Mouse (Mus musculus): ENCODE measurements around the gene Maob.

The Maob gene

DNA sequence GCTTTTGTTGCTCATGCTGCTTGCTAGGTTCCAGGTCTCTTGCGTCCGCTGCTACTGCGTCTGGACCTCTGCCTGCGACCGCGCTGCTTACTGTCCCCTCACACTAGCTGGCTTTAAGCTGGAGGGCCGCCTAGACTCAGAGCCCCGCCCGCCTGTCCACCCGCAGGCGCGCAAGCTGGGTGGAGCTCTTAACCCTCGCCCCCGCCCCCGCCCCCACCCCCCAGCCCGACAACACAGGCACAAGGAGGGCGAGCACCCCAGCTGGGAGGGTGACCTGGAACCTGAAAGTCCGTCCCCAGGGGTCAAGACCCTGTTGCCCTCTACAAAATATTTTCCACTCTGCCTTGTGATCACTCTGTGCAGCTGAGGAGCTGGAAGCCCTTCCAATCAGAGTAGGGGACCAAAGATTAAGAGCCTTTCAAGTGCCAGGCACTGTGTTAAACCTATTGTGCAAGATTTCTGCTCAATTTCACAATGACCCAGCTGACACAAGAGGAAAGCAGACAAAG is at the start of gene Maob:
TSS of gene Maob (minus strand) at position 106 of the 509 bp plus-strand sequence.
- peak in 1 of 2 experiments; percentile 4 for DNase-seq (ENCODE audit: low spot score in 2 of 2)

DNA sequence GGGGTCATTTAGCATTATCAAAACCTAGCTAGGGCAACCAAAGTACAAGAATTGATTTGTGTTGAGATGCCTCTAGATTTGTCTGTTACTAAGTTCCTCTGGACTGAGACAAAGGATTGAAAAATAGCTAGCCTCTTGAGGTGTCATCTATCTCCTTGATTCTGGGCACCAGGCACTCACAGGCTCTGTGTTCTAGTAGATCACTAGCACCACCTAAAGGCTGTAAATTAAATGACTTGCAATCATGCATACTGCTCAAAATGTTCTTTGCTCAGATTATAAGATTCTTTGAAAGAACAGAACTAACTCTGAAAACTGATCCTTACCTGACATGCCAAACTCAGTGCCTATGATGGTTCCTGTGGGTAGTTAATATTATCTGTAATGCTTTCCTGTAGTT is 43.1 kb upstream of the Maob start:
- no peak for DNase-seq (ENCODE audit: low spot score in 2 of 2)

DNA sequence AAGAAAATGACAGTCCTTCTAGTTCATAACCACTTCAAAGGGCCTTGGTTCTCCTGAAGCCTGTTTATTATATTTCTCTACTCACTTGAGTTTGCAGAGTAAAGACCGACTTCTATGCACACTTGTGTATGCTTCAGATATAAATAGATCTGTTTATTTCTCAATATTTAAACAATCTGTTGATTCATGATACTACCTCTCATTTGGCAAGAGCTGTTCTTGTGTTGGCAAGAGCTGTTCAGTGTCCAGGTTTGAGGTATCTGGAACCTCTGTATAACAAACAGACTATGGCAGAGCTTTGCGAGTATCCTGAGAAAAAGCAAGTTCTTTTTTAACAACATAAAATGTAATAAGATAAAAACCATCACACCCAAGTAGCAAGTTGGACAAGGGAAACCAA is 28.9 kb upstream of the Maob start:
- no peak for DNase-seq (ENCODE audit: low spot score in 2 of 2)

DNA sequence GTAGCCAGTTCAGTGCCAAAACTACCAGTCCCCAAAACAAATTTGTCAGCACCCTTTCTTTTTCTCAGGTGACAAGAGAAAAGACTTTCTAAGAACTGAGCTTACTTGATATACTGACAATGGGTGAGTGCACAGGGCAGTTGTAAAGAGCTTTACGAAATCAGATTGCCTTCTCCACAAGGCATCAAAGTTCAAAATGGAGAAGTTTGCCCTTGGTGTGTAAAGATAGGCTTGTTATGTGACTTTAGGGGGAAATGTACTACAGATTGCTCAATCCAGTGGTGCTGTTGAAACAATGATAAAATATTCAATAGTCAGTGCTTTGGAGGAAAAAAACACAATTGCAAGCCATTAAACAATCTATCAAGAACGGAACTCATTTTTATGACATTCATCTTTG is 24.3 kb upstream of the Maob start:
- no peak for DNase-seq (ENCODE audit: low spot score in 2 of 2)

DNA sequence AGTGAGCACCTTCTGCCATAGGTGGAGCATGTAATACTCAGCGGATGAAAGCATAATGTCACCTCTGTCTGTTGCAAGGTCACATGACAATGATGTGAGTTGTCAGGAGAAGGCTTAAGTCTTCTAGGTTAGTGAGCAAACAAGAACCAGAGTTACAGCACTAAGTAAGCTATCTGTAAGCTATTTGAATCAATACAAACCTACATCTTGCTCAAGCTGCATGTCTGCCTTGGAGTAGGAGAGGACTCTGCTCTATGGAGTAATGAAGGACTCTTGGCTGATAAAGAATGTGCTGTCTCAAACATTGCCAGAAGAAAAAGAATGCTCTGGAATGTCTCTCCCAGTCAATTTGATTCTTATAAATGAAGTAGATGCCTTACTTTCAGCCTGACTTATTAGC is 20.1 kb upstream of the Maob start:
- no peak for DNase-seq (ENCODE audit: low spot score in 2 of 2)

DNA sequence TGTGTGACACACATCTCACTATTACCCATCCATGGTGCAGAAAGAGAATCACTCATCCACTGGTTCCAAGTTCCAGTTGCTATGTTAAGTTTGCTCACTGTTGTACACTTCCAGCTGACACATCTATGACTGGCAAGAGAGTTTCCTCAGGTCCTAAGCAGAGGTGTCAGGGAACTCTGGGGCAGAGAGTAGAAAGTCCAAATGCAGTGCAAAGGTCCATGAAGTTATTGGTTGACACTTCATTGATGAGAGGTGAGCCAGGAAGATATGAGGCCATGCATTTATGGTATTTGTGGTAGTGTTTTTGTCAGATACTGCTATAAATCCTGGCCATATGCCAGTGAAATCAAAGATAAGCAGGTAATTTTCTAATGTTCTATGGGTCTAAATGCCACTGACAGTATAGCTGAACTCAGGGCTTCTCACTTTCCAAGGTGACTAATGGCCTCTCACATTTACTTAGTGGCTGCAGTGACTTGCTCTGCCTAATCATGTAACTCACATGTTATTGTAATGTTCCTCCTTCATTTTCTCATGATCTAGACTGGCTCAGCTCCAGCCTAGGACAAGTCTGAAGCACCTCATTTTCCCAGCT is 19.4 kb upstream of the Maob start:
- no peak for DNase-seq (ENCODE audit: low spot score in 2 of 2)

DNA sequence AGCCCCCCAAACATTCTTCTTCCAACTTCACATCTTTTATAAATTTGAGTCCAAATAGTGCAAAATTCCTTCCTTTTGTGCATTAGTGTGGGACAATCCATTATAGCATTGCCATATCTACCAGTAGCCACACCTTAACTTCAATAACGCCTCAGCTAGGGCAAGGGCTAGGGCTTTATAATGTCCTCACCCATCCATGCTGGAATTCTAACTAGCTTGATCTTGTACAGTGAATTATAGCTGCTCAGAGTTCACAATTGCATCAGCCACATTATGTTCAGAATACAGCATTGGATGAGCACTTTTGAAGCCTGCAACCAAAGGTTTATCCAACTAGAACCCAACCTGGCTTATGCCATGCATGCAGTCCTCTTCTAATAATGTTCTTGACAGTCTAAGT is 8.9 kb upstream of the Maob start:
- no peak for DNase-seq (ENCODE audit: low spot score in 2 of 2)

DNA sequence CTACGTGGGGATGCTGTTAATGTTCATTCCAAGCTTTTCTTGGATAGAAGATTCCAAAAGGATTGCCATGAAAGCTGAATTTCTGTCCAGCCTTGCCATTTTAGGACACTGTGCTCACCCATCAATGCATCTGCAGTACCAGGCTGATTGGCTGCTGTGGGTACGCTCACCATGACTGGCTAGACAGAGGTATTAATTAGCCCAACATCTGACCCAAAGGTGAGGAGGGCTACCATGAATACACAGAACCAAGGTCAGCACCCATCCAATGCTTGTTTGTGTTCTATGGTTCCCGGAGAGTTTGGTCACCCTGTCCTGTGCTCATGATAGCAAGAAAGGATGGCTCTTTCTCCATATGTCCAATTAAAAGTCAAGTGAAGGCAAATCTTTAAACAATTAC is 1.2 kb downstream of the Maob start:
- DNase-seq (ENCODE audit: low spot score in 2 of 2) = no peak

DNA sequence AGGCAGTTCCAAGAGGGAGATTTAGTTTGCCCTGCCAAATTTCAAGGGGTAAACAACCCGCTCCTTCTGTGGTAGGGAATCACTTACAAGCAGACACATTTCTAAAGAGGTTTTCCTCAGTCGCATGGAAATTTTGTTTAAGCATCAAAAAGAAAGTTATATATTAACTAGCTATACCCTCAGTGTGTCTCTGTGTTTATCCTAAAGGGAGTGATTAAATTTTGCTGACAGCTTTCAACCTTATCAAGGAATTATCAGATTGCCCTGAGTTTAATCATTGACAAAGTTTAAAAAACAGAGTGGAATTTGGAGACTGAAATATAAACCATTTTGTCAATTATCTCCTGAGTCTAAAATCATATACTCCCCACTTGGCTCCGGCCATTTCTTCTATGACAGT is 5.1 kb downstream of the Maob start:
- DNase-seq (ENCODE audit: low spot score in 2 of 2) = no peak

DNA sequence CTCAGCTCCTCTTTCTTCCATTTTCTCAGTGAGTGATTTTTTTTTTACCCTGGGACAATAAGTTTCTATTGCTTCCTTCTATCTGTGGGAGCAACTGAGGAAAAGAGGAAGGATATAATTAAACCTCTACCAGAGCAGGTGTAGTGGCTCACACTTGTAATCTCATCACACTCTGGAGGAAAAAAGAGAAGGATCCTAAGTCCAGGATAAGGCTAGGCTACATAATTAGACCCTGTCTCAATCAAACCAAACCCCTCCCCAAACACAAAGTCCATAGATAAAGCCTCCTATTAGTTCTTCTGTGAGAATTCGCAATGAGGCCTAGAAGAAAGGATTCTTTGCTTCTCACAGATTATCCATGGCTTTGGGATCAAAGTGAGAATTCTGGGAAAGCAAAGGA is 49.7 kb downstream of the Maob start:
- no peak for DNase-seq (ENCODE audit: low spot score in 2 of 2)

DNA sequence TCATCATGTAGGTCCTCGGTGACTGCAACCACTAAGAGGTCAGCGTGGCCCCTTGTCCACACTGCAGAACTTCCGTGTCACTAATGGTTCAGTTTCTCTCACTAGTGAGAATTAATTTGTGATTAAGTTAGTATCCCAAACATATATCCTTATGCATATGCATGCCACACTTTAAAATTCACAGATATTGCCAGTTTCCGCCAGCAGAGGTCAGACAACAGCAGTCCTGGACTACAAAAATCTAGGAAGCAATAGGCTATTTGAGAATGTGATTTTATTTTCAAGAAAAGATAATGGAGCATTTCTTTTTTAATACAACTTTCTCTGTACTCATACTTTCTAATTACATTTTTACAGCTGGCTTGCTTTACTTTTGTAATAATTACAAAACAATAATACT is 51.0 kb downstream of the Maob start:
- peak; percentile 48 to 58 for DNase-seq (ENCODE audit: low spot score in 2 of 2)

DNA sequence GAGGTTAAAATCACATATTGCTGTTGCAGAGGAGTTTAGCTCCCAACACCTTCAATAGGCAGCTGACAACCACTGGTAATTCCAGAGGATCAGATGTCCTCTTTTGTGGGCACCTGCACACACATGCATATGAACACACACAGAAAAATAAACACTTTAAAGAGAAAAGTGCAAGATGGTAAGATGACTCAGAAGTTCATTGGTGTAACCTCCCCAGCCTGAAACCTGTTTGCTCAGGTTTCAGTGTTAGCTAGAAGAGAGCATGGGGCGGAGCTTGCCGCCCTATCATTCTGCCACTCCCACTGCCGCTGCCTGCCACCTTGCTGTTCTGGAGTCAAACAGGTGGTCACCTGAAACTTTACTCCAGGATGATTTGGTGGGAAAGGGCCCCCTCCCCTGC is 55.7 kb downstream of the Maob start:
- no peak for DNase-seq (ENCODE audit: low spot score in 2 of 2)

DNA sequence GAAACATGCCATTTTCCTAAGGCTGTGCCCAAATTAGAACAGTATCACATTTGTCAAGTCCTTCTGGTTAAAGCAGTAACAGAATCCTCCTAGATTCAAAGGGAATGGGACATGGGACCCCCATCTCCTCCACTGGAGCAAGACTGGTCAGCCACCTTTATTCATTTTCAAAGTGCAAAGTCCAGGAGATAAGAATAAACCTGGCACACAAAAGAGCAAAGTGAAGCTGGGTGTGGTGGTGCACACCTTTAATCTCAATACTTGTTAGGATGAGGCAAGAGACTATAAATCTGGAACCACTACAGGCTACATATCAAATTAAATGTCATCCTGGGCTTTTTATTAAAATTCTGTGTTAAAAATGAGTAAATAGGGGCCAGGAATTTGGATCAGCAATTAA is 62.4 kb downstream of the Maob start:
- no peak for DNase-seq (ENCODE audit: low spot score in 2 of 2)

DNA sequence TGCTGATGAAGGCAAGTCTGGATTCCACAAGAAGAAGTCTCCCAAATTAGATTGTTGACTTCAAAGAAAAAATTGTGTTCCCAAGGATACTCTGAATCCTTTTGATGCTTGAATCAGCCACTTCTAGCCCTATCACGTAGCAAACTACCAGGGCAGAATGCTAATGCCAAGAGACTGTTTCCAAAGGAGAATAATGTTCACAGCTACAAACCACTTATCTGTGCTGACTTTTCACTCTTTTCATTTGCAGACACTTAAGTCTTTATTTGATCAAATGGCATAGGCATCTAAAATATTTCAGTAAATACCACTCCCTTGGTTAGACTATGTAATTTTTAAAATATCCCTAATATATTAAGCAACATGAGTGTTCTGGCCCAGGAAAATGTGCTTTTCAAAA is 68.2 kb downstream of the Maob start:
- no peak for DNase-seq (ENCODE audit: low spot score in 2 of 2)

DNA sequence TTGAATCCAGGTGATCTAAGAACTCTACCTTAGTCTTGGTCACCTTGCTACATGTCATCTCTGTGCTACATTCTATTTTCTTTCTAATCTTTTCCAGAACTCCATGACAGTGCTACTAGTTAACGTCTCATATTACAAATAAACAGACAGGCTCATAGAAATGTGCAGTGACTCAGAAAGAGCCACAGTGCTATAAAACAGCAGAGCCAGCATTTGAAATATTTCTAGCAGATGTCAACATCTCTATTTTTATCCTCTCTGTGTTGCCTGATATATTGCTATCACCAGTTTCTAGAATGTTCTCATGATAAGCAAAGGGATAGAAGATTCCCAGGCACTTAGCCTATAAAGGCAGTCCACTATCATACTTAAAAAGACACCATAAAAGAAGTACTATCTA is 103.1 kb downstream of the Maob start:
- no peak for DNase-seq (ENCODE audit: low spot score in 2 of 2)

DNA sequence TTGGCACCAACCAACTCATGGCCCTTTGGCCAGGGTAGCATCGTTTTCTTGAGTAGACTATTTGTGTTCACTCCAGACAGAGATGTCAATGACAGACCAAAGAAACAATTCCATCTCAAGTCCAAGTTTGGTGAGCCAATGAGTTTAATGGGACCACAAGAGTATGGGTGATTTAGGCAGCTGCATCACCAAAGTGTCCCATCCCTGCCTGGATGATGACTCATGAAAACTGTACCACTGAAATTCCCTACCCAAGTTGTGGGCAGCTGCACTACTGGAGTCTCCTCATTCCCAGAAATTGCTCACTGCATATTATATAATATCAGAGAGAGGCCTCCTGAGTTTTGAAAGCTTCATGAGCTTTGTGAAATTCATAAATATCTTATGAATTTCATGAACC is 111.1 kb downstream of the Maob start:
- DNase-seq (ENCODE audit: low spot score in 2 of 2) = no peak
